Comparison of ENCODE assay signal across 16 mouse cellular contexts in genomic region chr19:10267953-10268352, GRCm38 (mm10). TPM values are rescaled to one million over a fixed set of nuclear protein-coding genes. Genes with fewer than 3 reads are reported as not detected.
A peak's percentile ranks its signal among the peaks of the same experiment; 100 is the strongest.
DNase-seq lines count a peak whose midpoint lies in the region; ATAC-seq and TF ChIP-seq lines count a peak whose summit lies in the region.
"Had no signal": no experiment of that assay in that cellular context is flagged by ENCODE, and none has a peak within 500 bp of the region (broad histone marks: within the 10 kb centered on the region; RNA-seq: fewer than 3 reads in every experiment).

No protein-coding gene starts in this region.

- H3K4me2 ChIP-seq in kidney, embryonic 15.5 days, result no peak overlapping the region
- H3K4me2 ChIP-seq: embryonic facial prominence, embryonic 12.5 days had no signal

- H3K9ac ChIP-seq in kidney, embryonic 15.5 days, result no peak overlapping the region
- no peak overlapping the region for H3K9ac ChIP-seq in liver, adult 2 months (ENCODE audit: low read depth, low read length)
- H3K9ac ChIP-seq: embryonic facial prominence, embryonic 12.5 days had no signal

- intact Hi-C loops in left cerebral cortex, postnatal 10 days (cut with DNase I), result no loop called here

- no peaks in the 10 kb centered on the region for H3K4me1 ChIP-seq in kidney, adult 2 months (ENCODE audit: control insufficient read depth, insufficient read depth, low read length)
- peaks cover 32% of the 10 kb centered on the region for H3K4me1 ChIP-seq in kidney, embryonic 15.5 days
- no peaks in the 10 kb centered on the region for H3K4me1 ChIP-seq in liver, adult 2 months (ENCODE audit: control insufficient read depth, insufficient read depth, low read length)

- TF ChIP-seq POLR2A in kidney, adult 2 months (IDR thresholded peaks at IDR 0.05; ENCODE audit: low read depth, low read length), result no peak
- TF ChIP-seq POLR2A in liver, adult 2 months (IDR thresholded peaks at IDR 0.05; ENCODE audit: extremely low read depth, insufficient read depth, low read length), result no peak

- DNase-seq in kidney, adult 2 months, result peak; percentile 86
- DNase-seq in ZHBTc4 (ENCODE audit: low read depth, low spot score), result peak; percentile 88
- peak; percentile 85 for DNase-seq in liver, adult 2 months (ENCODE audit: extremely low read depth, low read depth, low spot score)
- peak; percentile 72 for DNase-seq in yolk sac, embryonic 10.5 days (ENCODE audit: low spot score)
- no peak for DNase-seq in right cerebral cortex, postnatal 14 days
- DNase-seq in left cerebral cortex, postnatal 10 days (ENCODE audit: extremely low spot score in 1 of 2, low spot score in 2 of 2), result no peak
- DNase-seq: adrenal gland, postnatal 25 days; cerebellum, adult 11-12 months; right cerebral cortex, postnatal 25 days; thymus, adult 2 months had no signal

- no peaks in the 10 kb centered on the region for H3K9me3 ChIP-seq in kidney, embryonic 15.5 days (replicated peaks)
- H3K9me3 ChIP-seq: embryonic facial prominence, embryonic 12.5 days; limb, embryonic 10.5 days had no signal

- H3K4me3 ChIP-seq in kidney, adult 2 months (ENCODE audit: insufficient read depth, low read depth, low read length), result no peak overlapping the region
- no peak overlapping the region for H3K4me3 ChIP-seq in kidney, embryonic 15.5 days (replicated peaks)
- H3K4me3 ChIP-seq in liver, adult 2 months (ENCODE audit: insufficient read depth, low read depth, low read length), result no peak overlapping the region
- H3K4me3 ChIP-seq: embryonic facial prominence, embryonic 12.5 days had no signal

- no peak overlapping the region for H3K27ac ChIP-seq in kidney, adult 2 months (ENCODE audit: insufficient read depth, low read depth, low read length)
- H3K27ac ChIP-seq in kidney, embryonic 15.5 days, result no peak overlapping the region
- H3K27ac ChIP-seq in liver, adult 2 months (replicated peaks; ENCODE audit: insufficient read depth, low read depth, low read length), result no peak overlapping the region
- H3K27ac ChIP-seq: macrophage had no signal

- TF ChIP-seq CTCF in kidney, adult 2 months (conservative IDR thresholded peaks at IDR 0.05; ENCODE audit: insufficient read depth, insufficient read length, low read depth, low read length), result 0 out of 2 replicates have a peak, but pooled peaks have one; percentile 0
- peak; percentile 44 for TF ChIP-seq CTCF in liver, adult 2 months (IDR thresholded peaks at IDR 0.05; ENCODE audit: low read depth, low read length)

- no peaks in the 10 kb centered on the region for H3K27me3 ChIP-seq in kidney, adult 2 months (replicated peaks; ENCODE audit: control insufficient read depth, insufficient read depth, low read length)
- peaks cover 3% of the 10 kb centered on the region for H3K27me3 ChIP-seq in kidney, embryonic 15.5 days
- no peaks in the 10 kb centered on the region for H3K27me3 ChIP-seq in liver, adult 2 months (ENCODE audit: control insufficient read depth, insufficient read depth, low read length)
- H3K27me3 ChIP-seq: embryonic facial prominence, embryonic 12.5 days had no signal

- 65% methylated on average over 10 of the region's 10 CpGs for WGBS in kidney, adult 2 months
- 77% methylated on average over 10 of the region's 10 CpGs for WGBS in kidney, embryonic 15.5 days
- WGBS in liver, adult 2 months, result 25% methylated on average over 10 of the region's 10 CpGs

- no peaks in the 10 kb centered on the region for H3K36me3 ChIP-seq in kidney, adult 2 months (ENCODE audit: control insufficient read depth, insufficient read depth, low read length)
- H3K36me3 ChIP-seq in kidney, embryonic 15.5 days, result no peaks in the 10 kb centered on the region
- no peaks in the 10 kb centered on the region for H3K36me3 ChIP-seq in liver, adult 2 months (ENCODE audit: control insufficient read depth, insufficient read depth, low read length)
- H3K36me3 ChIP-seq: embryonic facial prominence, embryonic 12.5 days; limb, embryonic 10.5 days had no signal

- no peaks in the 10 kb centered on the region for H3K79me2 ChIP-seq in liver, adult 2 months (ENCODE audit: control insufficient read depth, insufficient read depth, low read length)

- no peak for ATAC-seq in kidney, embryonic 15.5 days (replicated peaks; ENCODE audit: low FRiP score)
- ATAC-seq: forebrain, embryonic 16.5 days had no signal

RNA-seq across cellular contexts. Expression of gene Myrf, which starts 27.4 kb away (rescaled TPM):
- polyA plus RNA-seq in kidney, adult 2 months (2012; rRNA removed), result 18.8 and 24.5 TPM in 2 replicates
- 3.3 and 4.2 TPM in 2 replicates for polyA plus RNA-seq in kidney, embryonic 15.5 days (2015; fragmentation: Nextera tagmentation; extraction: Ambion mirVana)
- total RNA-seq in liver, adult 2 months (2014; rRNA removed), result 3.0 and 5.3 TPM in 2 replicates
- polyA plus RNA-seq in liver, adult 2 months (2012; rRNA removed), result 23.4 and 31.4 TPM in 2 replicates
- total RNA-seq in left cerebral cortex, postnatal 10 days (2021), result 1 to 10 TPM; 5.9 to 6.6 TPM
- total RNA-seq: neutrophil, adult 5-6 weeks had no signal

RNA-seq across cellular contexts. Expression of gene Dagla, which starts 36.7 kb away (rescaled TPM):
- polyA plus RNA-seq in kidney, adult 2 months (2012; rRNA removed), result 7.0 and 8.2 TPM in 2 replicates
- 3.1 and 3.7 TPM in 2 replicates for polyA plus RNA-seq in kidney, embryonic 15.5 days (2015; fragmentation: Nextera tagmentation; extraction: Ambion mirVana)
- total RNA-seq in liver, adult 2 months (2014; rRNA removed), result 0.18 and 0.40 TPM in 2 replicates
- polyA plus RNA-seq in liver, adult 2 months (2012; rRNA removed), result 0.63 and 0.93 TPM in 2 replicates
- 10 to 100 TPM; 65.9 to 68.7 TPM for total RNA-seq in left cerebral cortex, postnatal 10 days (2021)
- total RNA-seq: neutrophil, adult 5-6 weeks had no signal

Comparison
In these comparisons a context has a peak if more than half of its experiments do, and no peak if none do; other contexts are left out.
1. DNase-seq: peak in kidney, adult 2 months (single experiment), ZHBTc4 (single experiment), liver, adult 2 months (single experiment) and yolk sac, embryonic 10.5 days (single experiment); none in right cerebral cortex, postnatal 14 days (single experiment) and left cerebral cortex, postnatal 10 days (0 of 2).